Mouse (Mus musculus): ENCODE results near the gene Mtus2.

DNA sequence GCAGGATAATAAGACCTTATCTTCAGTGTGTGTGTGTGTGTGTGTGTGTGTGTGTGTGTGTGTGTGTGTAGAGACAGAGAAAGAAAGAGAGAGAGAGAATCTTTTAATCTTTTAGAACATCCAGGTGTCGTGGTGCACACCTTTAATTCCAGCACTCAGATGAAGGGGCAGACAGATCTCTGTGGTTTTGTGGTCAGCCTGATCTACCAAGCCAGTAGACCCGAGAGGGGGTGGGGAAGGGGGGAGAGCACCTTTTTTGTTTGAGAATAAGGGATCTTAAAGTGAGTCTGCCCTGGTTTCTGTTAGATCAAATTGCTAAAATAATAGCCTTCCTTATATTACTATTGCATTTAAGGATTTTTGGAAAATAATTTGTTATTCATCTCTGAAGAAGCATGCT is 309.7 kb downstream of the Mtus2 start:
- TF ChIP-seq CTCF (IDR thresholded peaks at IDR 0.05; ENCODE audit: low read depth, low read length): no peak
- TF ChIP-seq POLR2A (IDR thresholded peaks at IDR 0.05; ENCODE audit: extremely low read depth, insufficient read depth, low read length): no peak
